In the genomic region with DNA sequence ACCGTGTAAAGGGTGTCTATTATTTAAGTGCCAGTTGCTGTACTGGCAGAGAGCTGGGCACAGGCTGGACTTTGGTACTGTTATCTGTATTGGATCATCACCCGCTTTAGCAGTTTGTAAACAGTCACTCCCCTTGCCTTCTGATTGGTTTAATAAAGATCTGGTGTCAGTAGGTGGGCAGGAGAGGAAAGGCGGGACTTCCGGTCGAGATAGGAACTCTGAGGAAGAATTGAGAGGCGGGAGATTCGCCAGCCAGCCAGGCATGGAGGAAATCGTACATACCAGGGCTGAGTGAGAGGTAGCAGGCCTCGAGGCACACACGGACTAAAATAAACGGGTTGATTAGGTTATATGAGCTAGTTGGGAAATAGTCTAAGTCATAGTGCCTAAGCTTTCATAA, we compare ENCODE assay signal across 10 mouse cellular contexts. TPM values are rescaled to one million over a fixed set of nuclear protein-coding genes. Genes with fewer than 3 reads are reported as not detected.
DNase-seq lines count a peak whose midpoint lies in the region; ATAC-seq and TF ChIP-seq lines count a peak whose summit lies in the region.
"Had no signal": no experiment of that assay in that cellular context is flagged by ENCODE, and none has a peak within 500 bp of the region (broad histone marks: within the 10 kb centered on the region; RNA-seq: fewer than 3 reads in every experiment).

No protein-coding gene starts in this region.

- H3K27me3 ChIP-seq in kidney, adult 2 months (replicated peaks; ENCODE audit: control insufficient read depth, insufficient read depth, low read length): no peaks in the 10 kb centered on the region
- H3K27me3 ChIP-seq in hindbrain, embryonic 16.5 days (replicated peaks; ENCODE audit: control insufficient read depth, insufficient read depth, low read length): no peaks in the 10 kb centered on the region

- H3K9ac ChIP-seq in ES-E14 (ENCODE audit: insufficient read depth, low read depth, low read length, poor library complexity, severe bottlenecking): peak overlapping the region; percentile 85
- no peak overlapping the region for H3K9ac ChIP-seq in hindbrain, embryonic 16.5 days (ENCODE audit: low read depth, low read length)

- H3K4me1 ChIP-seq in ES-E14 (ENCODE audit: control insufficient read depth in 2 of 2, insufficient read depth in 2 of 2, low read length in 2 of 2, poor library complexity in 1 of 2): peaks cover 0 to 6% of the 10 kb centered on the region in 2 experiments; a peak in 1 of 4 replicates
- no peaks in the 10 kb centered on the region for H3K4me1 ChIP-seq in kidney, adult 2 months (ENCODE audit: control insufficient read depth, insufficient read depth, low read length)
- H3K4me1 ChIP-seq in hindbrain, embryonic 16.5 days (ENCODE audit: control insufficient read depth, insufficient read depth, low read depth, low read length): no peaks in the 10 kb centered on the region

- 29% methylated on average over 11 of the region's 11 CpGs for WGBS in kidney, adult 2 months
- WGBS in hindbrain, embryonic 16.5 days: 42% methylated on average over 11 of the region's 11 CpGs

- no peaks in the 10 kb centered on the region for H3K36me3 ChIP-seq in ES-E14 (ENCODE audit: control insufficient read depth, insufficient read depth, low read length, poor library complexity, severe bottlenecking)
- H3K36me3 ChIP-seq in kidney, adult 2 months (ENCODE audit: control insufficient read depth, insufficient read depth, low read length): no peaks in the 10 kb centered on the region
- H3K36me3 ChIP-seq in hindbrain, embryonic 16.5 days (ENCODE audit: control insufficient read depth, insufficient read depth, low read length): no peaks in the 10 kb centered on the region

- ATAC-seq in CD4-positive, CD25-positive, alpha-beta regulatory T cell, adult 4 months: no peak
- peak; percentile 88 for ATAC-seq in erythroid progenitor cell, adult 5-6 weeks (replicated peaks; ENCODE audit: low FRiP score, poor library complexity, severe bottlenecking)
- no peak for ATAC-seq in hindbrain, embryonic 16.5 days

- peak overlapping the region; percentile 62 to 67 for H3K4me3 ChIP-seq in ES-E14 (ENCODE audit: insufficient read depth in 1 of 2, low read depth in 1 of 2, low read length in 2 of 2, poor library complexity in 1 of 2, severe bottlenecking in 1 of 2)
- H3K4me3 ChIP-seq in kidney, adult 2 months (ENCODE audit: insufficient read depth, low read depth, low read length): no peak overlapping the region
- no peak overlapping the region for H3K4me3 ChIP-seq in hindbrain, embryonic 16.5 days (ENCODE audit: low read length)

- TF ChIP-seq POLR2A in kidney, adult 2 months (IDR thresholded peaks at IDR 0.05; ENCODE audit: low read depth, low read length): no peak

- no peak overlapping the region; the same call in 1 of the 2 replicates for H3K27ac ChIP-seq in ES-E14 (ENCODE audit: insufficient read depth, low read depth, low read length, poor library complexity, severe bottlenecking)
- no peak overlapping the region for H3K27ac ChIP-seq in kidney, adult 2 months (ENCODE audit: insufficient read depth, low read depth, low read length)
- H3K27ac ChIP-seq in hindbrain, embryonic 16.5 days (ENCODE audit: low read depth, low read length): no peak overlapping the region

- in situ Hi-C loops in ES-E14 (cut with MboI; ENCODE audit: low sequenced_read_pairs in 2 of 2, unreplicated experiment in 2 of 2): no loop called here

- H3K4me2 ChIP-seq in hindbrain, embryonic 16.5 days (ENCODE audit: low read length): no peak overlapping the region

- TF ChIP-seq CTCF in kidney, adult 2 months (conservative IDR thresholded peaks at IDR 0.05; ENCODE audit: insufficient read depth, insufficient read length, low read depth, low read length): no peak

- DNase-seq in CD4-positive, CD25-positive, alpha-beta regulatory T cell, adult 2 months (ENCODE audit: low read depth, low spot score): peak; percentile 74
- peak; percentile 86 for DNase-seq in ES-E14 (ENCODE audit: low read depth, low spot score)
- DNase-seq in kidney, adult 2 months: peak; percentile 89
- peak; percentile 71 for DNase-seq in lung, postnatal 14 days
- DNase-seq in thymus, postnatal 4 days: peak; percentile 59

- H3K9me3 ChIP-seq in ES-E14 (ENCODE audit: control insufficient read depth, insufficient read depth, low read depth, low read length): no peaks in the 10 kb centered on the region
- H3K9me3 ChIP-seq in hindbrain, embryonic 16.5 days (ENCODE audit: control insufficient read depth, low read length): no peaks in the 10 kb centered on the region

TF ChIP-seq in ES-E14, 5 proteins besides CTCF, POLR2A, EP300 and RAD21:
- no peak for TF ChIP-seq ZC3H11A (IDR thresholded peaks at IDR 0.05; ENCODE audit: borderline replicate concordance, low read depth, low read length)
- no peak for TF ChIP-seq ZNF384 (IDR thresholded peaks at IDR 0.05; ENCODE audit: low read depth, low read length)
- TF ChIP-seq HCFC1 (IDR thresholded peaks at IDR 0.05; ENCODE audit: borderline replicate concordance, insufficient read depth, low read length): no peak
- no peak for TF ChIP-seq MAFK (IDR thresholded peaks at IDR 0.05; ENCODE audit: insufficient read depth, low read depth, low read length)
- no peak for TF ChIP-seq CHD2 (IDR thresholded peaks at IDR 0.05; ENCODE audit: low read depth, low read length)

RNA-seq across cellular contexts. Expression of a gene that starts 7.7 kb away (rescaled TPM):
- 100 to 1,000 TPM; 417 to 488 TPM for polyA plus RNA-seq in CD4-positive, CD25-positive, alpha-beta regulatory T cell, adult 4 months (2017; shearing (Covaris generic))
- 427 and 443 TPM in 2 replicates for total RNA-seq in ES-E14 (2012; rRNA removed)
- 197 and 220 TPM in 2 replicates for total RNA-seq in erythroid progenitor cell, adult 5-6 weeks (2015; ENCODE audit: low replicate concordance)
- total RNA-seq in erythroid progenitor cell, adult 5-6 weeks (2017; ENCODE audit: low replicate concordance): 152 and 166 TPM in 2 replicates
- polyA plus RNA-seq in kidney, adult 2 months (2012; rRNA removed): 110 and 128 TPM in 2 replicates
- 409 and 435 TPM in 2 replicates for polyA plus RNA-seq in hindbrain, embryonic 16.5 days (2015; fragmentation: Nextera tagmentation; extraction: Ambion mirVana)

RNA-seq across cellular contexts. Expression of a gene that starts 16.1 kb away (rescaled TPM):
- not detected for polyA plus RNA-seq in CD4-positive, CD25-positive, alpha-beta regulatory T cell, adult 4 months (2017; shearing (Covaris generic))
- not detected in 2 replicates for total RNA-seq in ES-E14 (2012; rRNA removed)
- total RNA-seq in erythroid progenitor cell, adult 5-6 weeks (2015; ENCODE audit: low replicate concordance): 101 and 104 TPM in 2 replicates
- 38.0 and 42.1 TPM in 2 replicates for total RNA-seq in erythroid progenitor cell, adult 5-6 weeks (2017; ENCODE audit: low replicate concordance)
- polyA plus RNA-seq in kidney, adult 2 months (2012; rRNA removed): not detected in 2 replicates
- polyA plus RNA-seq in hindbrain, embryonic 16.5 days (2015; fragmentation: Nextera tagmentation; extraction: Ambion mirVana): not detected in 2 replicates
- polyA plus RNA-seq: C2C12; neural tube, embryonic 14.5 days had no signal

RNA-seq across cellular contexts. Expression of a gene that starts 26.0 kb away (rescaled TPM):
- 10 to 100 TPM; 14.4 to 31.1 TPM for polyA plus RNA-seq in CD4-positive, CD25-positive, alpha-beta regulatory T cell, adult 4 months (2017; shearing (Covaris generic))
- total RNA-seq in ES-E14 (2012; rRNA removed): 1.4 and 1.9 TPM in 2 replicates
- not detected in 2 replicates for total RNA-seq in erythroid progenitor cell, adult 5-6 weeks (2015; ENCODE audit: low replicate concordance)
- total RNA-seq in erythroid progenitor cell, adult 5-6 weeks (2017; ENCODE audit: low replicate concordance): not detected in 2 replicates
- 5.6 and 6.9 TPM in 2 replicates for polyA plus RNA-seq in kidney, adult 2 months (2012; rRNA removed)
- 23.4 and 26.0 TPM in 2 replicates for polyA plus RNA-seq in hindbrain, embryonic 16.5 days (2015; fragmentation: Nextera tagmentation; extraction: Ambion mirVana)

RNA-seq across cellular contexts. Expression of a gene that starts 26.3 kb away (rescaled TPM):
- polyA plus RNA-seq in CD4-positive, CD25-positive, alpha-beta regulatory T cell, adult 4 months (2017; shearing (Covaris generic)): not detected
- total RNA-seq in ES-E14 (2012; rRNA removed): not detected in 2 replicates
- total RNA-seq in erythroid progenitor cell, adult 5-6 weeks (2015; ENCODE audit: low replicate concordance): 2.5 TPM in 1 of 2 replicates, not detected in the other
- not detected in 2 replicates for total RNA-seq in erythroid progenitor cell, adult 5-6 weeks (2017; ENCODE audit: low replicate concordance)
- polyA plus RNA-seq in kidney, adult 2 months (2012; rRNA removed): not detected in 2 replicates
- polyA plus RNA-seq in hindbrain, embryonic 16.5 days (2015; fragmentation: Nextera tagmentation; extraction: Ambion mirVana): not detected in 2 replicates
- polyA plus RNA-seq: C2C12; neural tube, embryonic 14.5 days had no signal

RNA-seq across cellular contexts. Expression of a gene that starts 36.3 kb away (rescaled TPM):
- not detected for polyA plus RNA-seq in CD4-positive, CD25-positive, alpha-beta regulatory T cell, adult 4 months (2017; shearing (Covaris generic))
- total RNA-seq in ES-E14 (2012; rRNA removed): not detected in 2 replicates
- total RNA-seq in erythroid progenitor cell, adult 5-6 weeks (2015; ENCODE audit: low replicate concordance): not detected in 2 replicates
- not detected in 2 replicates for total RNA-seq in erythroid progenitor cell, adult 5-6 weeks (2017; ENCODE audit: low replicate concordance)
- polyA plus RNA-seq in kidney, adult 2 months (2012; rRNA removed): not detected in 2 replicates
- polyA plus RNA-seq in hindbrain, embryonic 16.5 days (2015; fragmentation: Nextera tagmentation; extraction: Ambion mirVana): not detected in 2 replicates
- polyA plus RNA-seq: C2C12; neural tube, embryonic 14.5 days had no signal

Comparison
In these comparisons a context has a peak if more than half of its experiments do, and no peak if none do; other contexts are left out.
1. H3K4me3 ChIP-seq: peak in ES-E14 (2 of 2); none in kidney, adult 2 months (single experiment) and hindbrain, embryonic 16.5 days (single experiment).
2. Peak in every context shown above with its lines, with median percentiles within 50 percentile points of each other: DNase-seq.